Mouse (Mus musculus) cerebellum, postnatal 10 days (tissue): ENCODE measurements at regions not wholly inside any gene's neighbourhood (a gene's known extent, or its start where the extent isn't known, plus 50 kb on each side); places are given as distances from the start of the nearest gene placed in this dataset.

Experiments used
- DNase-seq, 2 experiments: peaks; one replicate each; pipeline ENCODE4 v3.0.0; 2021; ENCODE audit warnings: mixed read lengths in 2 of 2

GRCm38 (mm10) chr9:116511450-116511849, 336.3 kb upstream of the Tgfbr2 start:
- peak; percentile 41 to 48 for DNase-seq

GRCm38 (mm10) chr9:116507756-116508155, 332.6 kb upstream of the Tgfbr2 start:
- DNase-seq, result no peak

DNA sequence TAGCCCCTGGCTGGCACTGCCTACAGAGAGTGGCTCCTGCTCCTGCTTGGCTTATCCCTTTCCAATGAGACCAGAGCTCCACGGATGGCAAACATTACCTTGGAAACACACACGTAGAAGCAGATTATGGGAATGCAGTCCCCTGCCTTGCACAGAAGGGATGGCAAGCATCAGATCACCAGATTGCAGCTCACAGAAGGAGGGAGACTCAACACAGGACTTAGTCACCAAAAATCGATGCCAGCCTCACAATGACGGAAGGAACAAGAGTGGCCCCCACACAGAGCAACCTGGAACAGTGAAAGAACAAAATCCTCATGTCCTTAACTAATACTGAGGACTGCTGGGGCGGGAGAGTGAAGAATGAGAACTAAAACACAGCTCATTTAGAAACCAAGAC, 327.7 kb upstream of the Tgfbr2 start:
- peak; percentile 69 to 75 for DNase-seq

GRCm38 (mm10) chr9:116500951-116501350, 325.8 kb upstream of the Tgfbr2 start:
- no peak for DNase-seq

- DNase-seq, result no peak
Observed at GRCm38 (mm10) chr9:116491227-116491626, 316.1 kb upstream of the Tgfbr2 start.

- DNase-seq, result peak; percentile 78 to 84
Observed at GRCm38 (mm10) chr9:116489787-116490186, 314.6 kb upstream of the Tgfbr2 start.

DNA sequence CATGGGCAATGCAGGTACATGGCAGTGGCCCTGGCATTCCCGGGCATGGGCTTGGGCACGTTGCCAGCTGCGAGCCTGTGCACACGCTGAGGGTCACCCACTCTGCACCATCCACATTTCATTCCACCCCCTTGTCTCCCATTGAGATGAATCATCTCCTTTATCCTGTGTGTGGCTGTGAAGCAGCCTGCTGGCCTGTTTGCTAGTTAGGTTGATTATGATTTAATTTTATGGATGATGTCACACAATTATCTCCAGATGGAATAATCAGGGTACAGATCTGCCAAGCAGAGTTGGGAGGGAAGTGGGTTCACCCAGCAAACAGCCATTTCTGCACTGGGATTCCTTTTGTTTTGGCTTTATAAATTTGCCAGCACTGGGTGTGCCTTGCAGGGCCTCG, 314.1 kb upstream of the Tgfbr2 start:
- DNase-seq, result peak; percentile 79 to 87

DNA sequence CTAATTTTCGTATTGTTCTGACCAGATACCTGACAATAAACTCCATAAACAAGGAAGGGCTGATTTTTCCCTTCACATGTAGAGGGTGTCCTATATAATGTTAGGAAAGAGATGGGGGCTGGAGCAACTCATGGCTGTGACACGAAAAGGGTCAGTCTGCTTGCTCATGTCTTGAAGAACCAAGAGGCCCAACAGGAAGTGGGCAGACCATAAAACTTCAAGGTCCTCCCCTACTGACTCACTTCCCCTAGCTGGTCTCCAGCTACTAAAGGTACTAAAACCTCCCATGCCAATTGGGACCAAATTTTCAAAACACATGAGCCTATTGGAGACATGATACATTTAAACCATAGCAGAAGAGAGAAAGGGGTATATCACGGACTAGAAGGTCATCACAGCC, 302.1 kb upstream of the Tgfbr2 start:
- DNase-seq, result no peak

GRCm38 (mm10) chr9:116475206-116475955, 300.2 kb upstream of the Tgfbr2 start:
- DNase-seq, result peak; percentile 24 to 32

- peak; percentile 20 to 22 for DNase-seq
Observed at GRCm38 (mm10) chr9:116472855-116473254, 297.7 kb upstream of the Tgfbr2 start.

DNA sequence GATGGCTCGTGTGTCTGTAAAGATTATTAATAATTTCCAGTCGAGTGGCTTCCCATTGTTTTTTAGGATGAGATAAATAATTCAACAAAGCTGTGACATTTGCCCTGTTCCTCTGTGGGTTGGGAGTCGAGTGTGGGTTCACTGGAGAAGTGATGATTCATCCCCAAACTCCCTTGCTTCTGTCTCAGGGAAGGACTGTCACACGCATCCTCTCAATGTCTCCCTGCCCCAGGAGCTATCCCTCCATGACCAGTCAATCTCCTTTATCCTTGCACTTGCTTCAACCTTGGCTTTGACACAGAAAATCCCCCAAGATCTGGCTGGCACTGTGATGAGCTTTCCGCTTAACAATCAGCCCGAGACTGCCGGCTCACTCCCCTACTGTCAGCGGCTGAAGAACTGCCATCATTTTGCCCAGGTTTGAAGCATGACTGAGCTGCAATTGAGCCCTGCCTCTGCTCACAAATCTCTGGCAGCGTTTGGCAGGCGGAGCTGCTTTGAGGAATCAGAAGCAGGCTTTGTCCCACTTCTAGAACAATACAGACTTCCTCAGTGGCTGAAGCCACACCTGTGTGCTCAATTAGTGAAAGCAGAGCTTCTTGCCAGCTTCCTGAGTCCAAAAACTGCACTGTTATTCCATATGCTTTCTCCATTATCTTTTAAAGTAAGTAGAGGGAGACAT, 293.6 kb upstream of the Tgfbr2 start:
- peak; percentile 63 to 79 for DNase-seq

- no peak for DNase-seq
Observed at GRCm38 (mm10) chr9:116466336-116466735, 291.2 kb upstream of the Tgfbr2 start.

DNA sequence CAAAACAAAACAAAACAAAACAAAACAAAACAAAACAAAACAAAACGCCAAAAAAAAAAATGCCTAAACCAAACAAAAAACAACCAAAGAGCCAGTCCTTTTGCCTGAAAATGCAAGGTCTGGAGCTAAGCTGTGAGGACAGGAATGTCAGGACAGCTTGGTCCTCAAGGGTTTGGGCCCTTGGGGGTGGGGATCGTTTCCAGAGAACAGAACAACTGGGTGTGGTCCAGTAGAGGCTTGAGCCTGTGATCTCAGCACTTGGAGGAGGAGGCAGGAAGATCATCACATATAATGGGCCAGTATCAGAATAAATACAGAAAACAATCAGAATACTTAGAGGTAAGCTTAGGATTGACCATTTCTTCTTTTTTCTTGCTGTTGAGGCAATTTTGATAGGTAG, 289.5 kb upstream of the Tgfbr2 start:
- no peak for DNase-seq

- no peak for DNase-seq
Observed at GRCm38 (mm10) chr9:116462232-116462631, 287.1 kb upstream of the Tgfbr2 start.

DNA sequence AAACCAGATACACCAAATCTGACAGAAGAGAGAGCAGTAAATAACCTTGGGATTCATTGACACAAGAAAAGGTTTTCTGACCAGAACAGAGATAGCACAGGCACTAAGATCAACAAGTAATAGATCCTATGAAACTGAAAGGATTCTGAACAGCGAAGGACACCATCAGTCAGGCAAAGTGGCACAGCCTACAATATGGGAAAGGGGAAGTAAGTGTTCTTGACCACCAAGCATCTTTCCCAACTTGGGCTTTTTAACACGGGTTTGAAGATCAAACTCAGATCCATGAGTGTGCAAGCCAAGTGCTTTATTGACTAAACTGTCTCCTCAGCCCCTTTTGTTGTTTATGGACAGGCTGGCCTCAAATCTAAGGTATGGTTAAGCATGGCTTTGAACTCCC, 284.9 kb upstream of the Tgfbr2 start:
- DNase-seq, result no peak

- no peak for DNase-seq
Observed at GRCm38 (mm10) chr9:116452050-116452449, 276.9 kb upstream of the Tgfbr2 start.

DNA sequence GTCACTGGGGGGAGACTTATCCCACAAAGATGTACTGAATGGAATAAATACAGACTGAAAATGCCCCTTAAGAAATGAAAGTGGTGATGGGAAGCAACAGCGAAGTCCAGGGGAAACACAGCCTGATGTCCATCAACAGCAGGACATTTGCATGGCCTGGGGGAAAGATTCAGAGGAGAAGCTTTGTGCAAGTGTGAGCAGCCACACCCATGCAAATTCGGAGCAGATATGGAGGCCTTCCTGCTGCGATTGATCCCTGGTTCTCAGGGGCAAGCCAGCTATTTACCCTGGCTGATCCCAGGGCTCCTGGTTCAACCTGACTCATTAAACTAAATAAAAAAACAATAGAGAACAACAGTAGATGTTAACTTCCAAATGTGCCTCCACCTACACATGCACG, 275.7 kb upstream of the Tgfbr2 start:
- DNase-seq, result no peak

GRCm38 (mm10) chr9:116447734-116448133, 272.6 kb upstream of the Tgfbr2 start:
- no peak for DNase-seq

DNA sequence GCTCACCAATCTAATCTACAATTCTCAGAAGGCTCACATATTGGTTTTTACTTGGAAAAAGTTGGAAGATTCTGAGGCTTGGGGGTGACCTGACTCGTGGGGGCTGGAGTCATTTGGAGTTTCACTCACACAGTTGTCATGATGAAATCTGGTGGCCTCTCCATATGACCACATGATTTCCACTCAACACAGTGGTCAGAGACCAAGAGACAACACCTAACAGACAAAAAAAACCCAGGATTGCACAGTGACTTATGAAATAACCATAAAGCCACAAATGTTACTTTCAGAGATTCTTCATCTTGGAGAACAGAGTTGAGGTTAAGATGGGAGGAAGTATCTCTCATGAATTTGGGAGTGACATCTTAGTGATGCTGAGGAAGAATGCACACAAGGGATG, 263.4 kb upstream of the Tgfbr2 start:
- DNase-seq, result no peak

- no peak for DNase-seq
Observed at GRCm38 (mm10) chr9:116434414-116434813, 259.3 kb upstream of the Tgfbr2 start.

- DNase-seq, result no peak
Observed at GRCm38 (mm10) chr9:116429061-116429460, 253.9 kb upstream of the Tgfbr2 start.

DNA sequence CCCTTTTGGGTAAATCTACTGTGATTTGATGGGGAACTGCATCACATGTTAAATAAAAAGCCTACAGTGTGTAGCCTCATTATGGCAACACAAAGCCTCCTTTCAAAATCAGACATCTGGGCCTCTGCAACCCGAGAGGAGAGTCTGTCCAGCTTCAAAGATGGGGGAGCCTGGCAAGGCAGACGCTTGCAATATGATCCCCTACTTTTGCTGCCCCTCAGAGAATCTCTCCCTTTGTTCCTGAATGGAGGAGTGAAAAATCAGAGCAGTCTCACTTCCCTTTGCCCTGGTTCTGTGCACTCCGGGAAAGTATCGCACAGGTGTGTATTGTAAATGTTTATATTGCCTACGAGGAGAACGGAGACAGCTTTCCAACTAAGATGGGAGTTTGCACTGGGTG, 253.3 kb upstream of the Tgfbr2 start:
- DNase-seq, result no peak

DNA sequence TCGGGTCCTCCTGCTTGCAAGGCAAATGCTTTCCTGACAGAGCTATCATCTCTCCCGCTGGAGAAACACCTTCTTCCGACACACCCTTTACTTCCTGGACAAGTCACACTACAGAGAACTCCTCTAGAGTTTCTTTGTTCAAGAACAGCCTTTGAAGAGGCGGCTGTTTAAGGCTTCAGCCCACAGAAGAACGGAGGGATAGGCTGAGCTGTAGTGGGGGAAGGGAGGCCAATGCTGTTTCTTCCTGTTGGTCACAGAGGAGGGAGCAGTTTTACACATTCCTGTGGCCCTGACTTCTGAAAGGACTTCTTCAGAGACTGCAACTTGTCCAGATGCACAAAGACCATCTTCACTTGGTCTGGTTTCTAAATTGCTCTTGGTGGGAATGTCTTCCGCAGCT, 252.1 kb upstream of the Tgfbr2 start:
- DNase-seq, result no peak

GRCm38 (mm10) chr9:116426269-116426999, 251.3 kb upstream of the Tgfbr2 start:
- peak; percentile 92 to 95 for DNase-seq
